Mouse (Mus musculus): Measurements from ENCODE around the gene Pnpla1.

The Pnpla1 gene

DNA sequence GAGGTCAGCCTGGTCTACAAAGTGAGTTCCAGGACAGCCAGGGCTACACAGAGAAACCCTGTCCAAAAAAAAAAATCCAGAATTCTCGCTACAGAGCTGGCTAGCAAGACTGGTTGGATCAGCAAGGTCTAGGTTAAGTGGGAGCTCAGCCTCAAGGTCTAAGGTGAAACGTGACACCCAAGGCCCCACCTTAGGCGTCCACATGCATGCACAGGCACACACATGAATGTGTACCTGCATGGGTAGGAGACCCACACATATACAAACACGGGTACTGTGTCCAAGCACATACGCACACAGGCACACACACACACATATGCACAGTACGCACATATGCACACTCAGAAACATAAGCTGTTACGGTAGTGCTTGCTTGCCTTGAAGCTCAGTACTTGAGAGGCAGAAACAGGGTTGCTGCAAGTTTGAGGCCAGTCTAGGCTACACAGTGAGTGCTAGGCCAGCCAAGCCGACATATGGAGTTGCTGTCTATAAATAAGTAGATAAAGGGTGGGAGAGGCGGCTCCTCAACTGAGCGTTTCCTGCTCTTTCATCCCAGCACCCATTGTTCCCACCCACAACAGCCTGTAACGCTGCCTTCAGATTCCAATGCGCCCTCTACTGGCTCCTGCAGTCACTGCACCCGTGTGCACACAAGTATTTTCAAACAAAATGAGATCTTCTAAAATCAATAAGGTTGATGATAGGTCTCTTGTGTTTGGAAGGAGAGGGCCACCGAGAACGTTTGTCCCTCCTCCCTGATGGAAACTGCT, 68.8 kb downstream of the Pnpla1 start:
- DNase-seq, result peak; percentile 80

DNA sequence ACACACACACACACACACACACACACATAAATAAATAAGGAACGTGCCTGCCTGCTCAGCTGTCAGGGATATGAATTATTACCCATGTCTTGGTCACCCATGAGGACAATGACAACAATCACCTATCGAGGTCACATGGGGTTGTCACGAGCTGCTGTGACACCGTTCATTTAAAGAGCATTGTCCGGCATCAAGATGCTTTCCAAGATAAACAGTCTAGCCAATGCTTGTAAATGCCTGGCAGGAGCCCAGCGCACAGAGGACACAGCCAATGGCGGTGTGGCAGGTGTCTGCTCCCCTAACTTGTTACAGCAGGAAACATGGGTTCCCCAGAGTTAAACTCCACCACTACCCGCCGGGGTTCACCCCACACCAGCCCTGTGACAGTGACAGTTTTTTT, 69.8 kb downstream of the Pnpla1 start:
- DNase-seq, result peak; percentile 45

DNA sequence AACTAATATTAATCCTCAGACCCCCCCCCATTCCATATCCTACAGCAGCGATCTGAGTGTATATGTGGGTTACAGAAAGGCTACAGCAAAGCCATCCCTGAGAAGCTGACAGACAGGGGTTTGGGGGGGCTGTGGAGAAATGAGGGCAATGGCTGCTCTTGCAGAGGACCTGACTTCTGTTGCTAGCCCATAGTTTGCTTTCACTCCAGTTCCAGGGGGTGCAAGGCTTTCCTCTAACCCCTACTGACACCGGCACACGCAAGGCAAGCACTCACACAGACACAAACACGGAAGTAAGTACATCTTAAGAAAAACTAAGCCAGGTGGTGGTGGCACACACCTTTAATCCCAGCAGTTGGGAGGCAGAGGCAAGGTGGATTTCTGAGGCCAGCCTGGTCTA, 71.2 kb downstream of the Pnpla1 start:
- DNase-seq, result no peak

DNA sequence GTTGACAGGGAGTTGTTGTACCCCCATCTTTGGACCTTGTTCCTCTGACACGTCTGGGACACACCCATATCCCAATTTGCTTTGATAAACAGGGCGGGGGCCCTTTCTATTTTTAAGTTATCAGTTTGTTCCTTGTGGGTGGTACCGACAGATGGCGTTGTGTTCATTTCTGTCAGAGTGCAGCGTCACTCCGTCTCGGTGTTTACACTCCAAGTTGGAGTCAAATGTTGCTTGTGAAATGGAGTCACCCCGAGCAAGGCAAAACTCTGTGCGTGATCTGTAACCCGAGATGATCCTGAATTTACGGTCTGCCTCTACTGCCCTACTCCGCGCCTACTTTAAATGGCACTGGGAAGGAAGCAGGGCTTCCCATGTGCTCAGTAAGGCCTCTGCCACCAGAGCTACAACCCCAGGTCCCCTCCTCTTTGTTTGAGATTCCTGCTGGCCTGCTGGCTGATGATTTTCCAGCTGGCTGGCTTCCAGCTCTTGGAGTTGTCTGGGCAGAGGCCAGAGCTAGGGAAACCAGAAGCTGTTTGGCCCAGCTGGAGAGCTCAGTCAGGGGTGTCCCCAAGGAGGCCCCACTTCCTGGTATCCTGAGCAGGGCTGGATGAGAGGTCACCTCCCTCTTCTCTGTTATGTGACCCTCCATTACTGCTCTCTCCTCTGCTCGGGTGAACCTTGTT, 72.3 kb downstream of the Pnpla1 start:
- peak; percentile 95 for DNase-seq

DNA sequence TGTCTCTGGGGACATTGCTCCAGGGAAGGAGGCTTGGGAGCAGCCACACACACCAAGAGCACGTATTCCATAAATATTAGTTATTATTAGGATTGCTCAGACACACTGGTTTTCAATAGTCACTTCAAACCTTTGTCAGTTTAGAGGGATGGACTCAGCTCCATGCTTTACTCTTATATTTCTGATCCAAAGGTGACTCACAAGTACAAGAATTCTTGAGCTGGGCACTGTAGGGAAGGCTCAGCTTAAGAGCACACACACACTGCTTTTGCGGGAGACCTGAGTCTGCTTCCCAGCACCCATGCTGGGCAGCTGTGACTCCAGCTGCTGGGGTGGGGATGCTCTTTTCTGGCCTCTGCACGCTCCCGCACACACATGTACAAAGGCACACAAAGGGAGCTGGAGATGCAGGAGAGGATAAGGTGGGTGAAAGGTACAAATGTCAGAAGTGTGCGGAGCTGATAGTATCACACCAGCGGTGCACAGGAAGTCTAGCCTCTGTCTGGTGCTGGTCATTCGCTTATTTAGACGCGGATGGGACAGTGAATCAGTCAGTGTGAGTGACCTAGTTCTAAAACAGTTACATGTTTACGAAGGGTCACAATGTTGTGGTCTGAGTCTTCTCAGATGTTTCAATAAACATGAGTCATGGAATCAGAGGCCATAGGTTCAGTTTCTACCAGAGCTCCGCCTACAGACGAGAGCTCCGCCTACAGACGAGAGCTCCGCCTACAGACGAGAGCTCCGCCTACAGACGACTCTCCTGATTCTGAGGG, 73.4 kb downstream of the Pnpla1 start:
- DNase-seq, result no peak

DNA sequence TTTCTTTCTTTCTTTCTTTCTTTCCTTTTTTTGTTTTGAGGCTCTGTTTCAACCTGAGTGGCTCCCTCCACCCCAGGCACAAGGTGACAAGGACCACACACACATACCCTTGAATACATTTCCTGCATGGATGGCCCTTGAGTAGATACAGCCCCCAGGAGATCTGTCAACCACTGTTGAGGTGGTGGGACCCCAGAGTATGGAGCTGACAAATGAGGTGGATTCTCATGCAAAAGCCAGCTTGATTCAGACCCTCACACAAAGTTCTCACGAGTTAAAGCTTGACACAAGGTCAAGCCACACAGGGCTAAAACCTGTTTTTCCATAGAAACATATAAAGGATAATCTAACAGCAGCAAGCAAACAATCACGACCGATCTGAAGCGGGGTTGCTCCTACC, 74.1 kb downstream of the Pnpla1 start:
- no peak for DNase-seq

DNA sequence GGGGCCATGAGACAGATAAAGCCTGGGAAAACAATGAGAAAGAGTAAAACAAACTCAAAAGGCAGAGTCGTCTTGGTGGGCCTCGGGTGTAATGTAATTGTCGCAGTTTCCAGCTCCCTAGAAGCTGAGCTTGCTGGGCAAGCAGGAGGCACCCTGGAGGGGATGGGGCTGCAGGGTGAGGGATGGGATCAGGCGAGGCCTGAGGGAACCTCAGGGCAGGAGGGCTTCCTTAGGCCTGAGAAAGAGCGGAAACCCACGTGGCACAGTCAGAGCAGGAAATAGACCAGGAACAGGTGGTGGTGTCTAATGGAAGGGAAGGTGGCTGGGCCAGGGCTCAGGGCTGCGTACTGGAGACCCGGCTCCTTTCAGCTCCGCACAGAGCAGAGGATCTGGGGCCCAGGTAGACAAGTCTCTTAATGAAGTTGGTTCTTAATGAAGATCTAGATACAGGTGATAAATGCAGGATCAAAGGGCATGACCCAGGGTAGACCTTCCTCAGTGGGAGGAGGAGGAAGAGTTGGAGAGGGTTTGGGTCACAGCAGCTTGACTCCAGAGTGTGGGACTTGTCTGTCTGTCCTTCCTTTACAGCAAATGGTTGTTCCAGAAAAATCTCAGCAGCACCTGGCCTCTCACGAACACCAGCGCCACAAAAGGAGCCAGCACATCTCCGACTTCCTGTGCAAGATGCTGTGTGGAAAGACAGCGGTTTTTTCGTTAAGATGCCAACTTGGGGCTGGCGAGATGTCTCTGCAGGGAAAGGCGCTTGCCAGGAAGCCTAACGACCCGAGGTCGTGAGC, 76.1 kb downstream of the Pnpla1 start:
- DNase-seq, result no peak

DNA sequence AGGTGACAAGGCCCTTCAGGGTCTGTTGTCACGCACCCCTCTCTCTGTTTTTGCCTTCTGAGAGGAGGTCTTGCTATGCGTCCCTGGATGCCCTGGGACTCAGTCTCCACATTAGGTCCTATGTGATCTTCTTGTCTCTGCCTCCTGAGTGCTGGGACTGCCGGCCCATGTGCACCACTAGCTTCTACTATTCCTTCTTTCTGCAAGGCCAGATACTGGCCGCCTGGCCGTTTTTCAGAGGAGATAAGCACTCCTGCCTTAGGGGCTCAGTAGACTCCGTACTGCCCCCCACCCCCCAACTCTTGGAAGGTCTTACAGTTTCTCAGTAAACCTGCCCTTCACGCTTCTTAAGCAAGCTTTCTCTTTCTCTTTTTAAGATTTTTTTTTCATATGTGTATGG, 77.9 kb downstream of the Pnpla1 start:
- DNase-seq, result no peak

DNA sequence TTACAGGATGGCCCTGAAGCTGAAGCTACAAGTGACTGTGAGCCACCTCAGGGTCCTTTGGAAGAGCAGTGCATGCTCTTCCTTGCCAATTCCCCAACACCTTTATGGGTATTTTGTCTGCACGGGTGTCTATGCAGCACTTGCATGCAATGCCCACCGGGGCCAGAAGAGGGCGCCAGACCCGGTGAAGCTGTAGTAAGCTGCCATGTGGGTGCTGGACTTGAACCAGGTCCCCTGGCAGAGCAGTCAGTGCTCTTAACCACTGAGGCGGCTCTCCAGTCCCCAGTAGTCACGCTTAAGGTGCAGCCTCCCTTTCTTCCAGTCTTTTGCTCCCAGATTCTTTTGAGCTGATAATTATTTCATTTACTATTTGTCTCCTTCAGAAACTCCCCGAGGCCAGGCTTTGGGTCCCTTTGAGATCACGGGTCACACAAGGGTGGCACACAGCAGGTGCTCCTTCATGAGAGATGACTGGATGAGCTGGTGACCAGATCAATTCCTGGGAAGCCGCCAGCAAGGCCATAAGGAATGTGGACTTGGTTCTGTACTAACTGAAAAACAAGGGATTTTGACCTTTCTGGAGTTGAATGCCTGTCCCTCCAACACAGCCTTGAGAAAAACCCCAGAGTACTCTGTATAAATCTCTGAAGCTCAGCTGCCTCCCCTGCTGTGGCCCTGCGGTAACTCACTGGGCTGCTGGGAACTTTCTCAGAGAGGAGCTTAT, 78.6 kb downstream of the Pnpla1 start:
- peak; percentile 73 for DNase-seq

Measured in lung, postnatal 36 days (tissue).